Mouse (Mus musculus): ENCODE measurements at regions not wholly inside any gene's neighbourhood (a gene's known extent, or its start where the extent isn't known, plus 50 kb on each side); places are given as distances from the start of the nearest gene placed in this dataset.
"Not testable (repeated sequence)": the region's sequence is repeated elsewhere in the genome, so short reads cannot be mapped to it uniquely, and the experiment has no call there.

- ATAC-seq (ENCODE audit: low TSS enrichment), result not testable (repeated sequence)
Measured at GRCm38 (mm10) chr6:47679946-47680345, 84.8 kb upstream of the Ezh2 start.

- ATAC-seq (ENCODE audit: low TSS enrichment), result not testable (repeated sequence)
Measured at GRCm38 (mm10) chr6:47672741-47673140, 77.6 kb upstream of the Ezh2 start.

- ATAC-seq (ENCODE audit: low TSS enrichment), result not testable (repeated sequence)
Measured at GRCm38 (mm10) chr6:47652880-47653279, 57.7 kb upstream of the Ezh2 start.

GRCm38 (mm10) chr6:47651385-47651718 lies 56.2 kb upstream of the Ezh2 start:
- ATAC-seq (ENCODE audit: low TSS enrichment), result peak; percentile 32; the same call in 1 of the 2 replicates

GRCm38 (mm10) chr6:47650463-47651384 lies 55.6 kb upstream of the Ezh2 start:
- peak; percentile 98 for ATAC-seq (ENCODE audit: low TSS enrichment)

- no peak for ATAC-seq (ENCODE audit: low TSS enrichment)
Measured at GRCm38 (mm10) chr6:47649961-47650360, 54.8 kb upstream of the Ezh2 start.

GRCm38 (mm10) chr6:47649451-47649931 lies 54.4 kb upstream of the Ezh2 start:
- ATAC-seq (ENCODE audit: low TSS enrichment), result no peak

GRCm38 (mm10) chr6:47648899-47649298 lies 53.8 kb upstream of the Ezh2 start:
- no peak for ATAC-seq (ENCODE audit: low TSS enrichment)

GRCm38 (mm10) chr6:47648316-47648715 lies 53.2 kb upstream of the Ezh2 start:
- ATAC-seq (ENCODE audit: low TSS enrichment), result no peak

GRCm38 (mm10) chr6:47647876-47648275 lies 52.7 kb upstream of the Ezh2 start:
- ATAC-seq (ENCODE audit: low TSS enrichment), result no peak

GRCm38 (mm10) chr6:47646731-47647567 lies 51.8 kb upstream of the Ezh2 start:
- no peak for ATAC-seq (ENCODE audit: low TSS enrichment)

GRCm38 (mm10) chr6:47646022-47646421 lies 50.9 kb upstream of the Ezh2 start:
- ATAC-seq (ENCODE audit: low TSS enrichment), result no peak
